Mouse (Mus musculus) C2C12 (cell line): ENCODE measurements around the gene Pced1b.

Experiments used
- CEBPB ChIP-seq: IDR thresholded peaks from one replicate; pipeline ENCODE4 v1.6.1; 2011; ENCODE audit warnings: low read depth, mild to moderate bottlenecking, control low read depth, moderate library complexity
- CTCF ChIP-seq: IDR thresholded peaks from one replicate; pipeline ENCODE4 v1.5.1; 2011; ENCODE audit not compliant: control insufficient read depth, insufficient read depth, insufficient read length
- MAX ChIP-seq: IDR thresholded peaks from one replicate; pipeline ENCODE4 v1.6.1; 2011; ENCODE audit warnings: mild to moderate bottlenecking, control low read depth
- MYOD1 ChIP-seq: IDR thresholded peaks from one replicate; pipeline ENCODE4 v1.6.1; 2011; ENCODE audit warnings: low read depth; ENCODE audit not compliant: control insufficient read depth, insufficient read length
- MYOG ChIP-seq: IDR thresholded peaks from one replicate; pipeline ENCODE4 v1.6.1; 2011; ENCODE audit not compliant: control insufficient read depth, insufficient read length; ENCODE audit errors: extremely low read depth
- USF1 ChIP-seq: IDR thresholded peaks from one replicate; pipeline ENCODE4 v1.6.1; 2011; ENCODE audit warnings: low read depth, mild to moderate bottlenecking, control low read depth, moderate library complexity

GRCm38 (mm10) chr15:97415426-97415946, 168.6 kb downstream of the Pced1b start:
- no peak for TF ChIP-seq USF1
- no peak for TF ChIP-seq CTCF
- TF ChIP-seq MYOD1: no peak
- no peak for TF ChIP-seq MAX
- no peak for TF ChIP-seq MYOG
- no peak for TF ChIP-seq CEBPB
